Mouse (Mus musculus): ENCODE measurements around the gene Tbl2.

DNA sequence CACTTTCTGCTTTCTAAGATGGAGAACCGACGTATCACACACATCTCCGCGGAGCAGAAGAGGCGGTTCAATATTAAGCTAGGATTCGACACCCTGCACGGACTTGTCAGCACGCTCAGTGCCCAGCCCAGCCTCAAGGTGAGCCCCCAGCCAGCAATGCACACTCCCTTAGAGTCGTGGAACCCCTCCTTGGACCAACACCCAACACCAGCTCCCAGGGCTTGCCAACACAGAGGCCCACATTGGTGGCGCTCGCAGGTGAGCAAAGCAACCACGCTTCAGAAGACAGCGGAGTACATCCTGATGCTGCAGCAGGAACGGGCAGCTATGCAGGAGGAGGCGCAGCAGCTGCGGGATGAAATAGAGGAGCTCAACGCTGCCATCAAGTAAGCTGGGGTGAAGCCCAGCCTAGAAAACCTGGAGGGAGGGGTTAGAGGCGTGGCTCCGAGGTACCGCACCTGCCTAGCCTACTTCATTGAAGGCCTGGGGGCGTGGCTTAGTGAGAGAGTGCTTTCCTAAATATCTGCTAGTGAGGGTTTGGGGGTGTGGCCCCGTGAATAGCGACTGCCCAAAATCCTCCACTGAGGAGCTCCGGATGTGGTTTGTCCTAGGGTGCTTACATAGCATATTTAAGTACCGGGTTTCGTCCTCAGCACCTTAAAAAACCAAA lies 15.6 kb upstream of the Tbl2 start:
- TF ChIP-seq CTCF (IDR thresholded peaks at IDR 0.05; ENCODE audit: insufficient read depth, low read length) (no peak), POLR2A (IDR thresholded peaks at IDR 0.05; ENCODE audit: borderline replicate concordance, extremely low read depth, low read depth, low read length) (no peak)
